Mouse (Mus musculus) heart, adult 8-10 months (tissue): ENCODE results near the gene Fam120b. TPM values are rescaled to one million over a fixed set of nuclear protein-coding genes. Genes with fewer than 3 reads are reported as not detected.

Experiments
- DNase-seq: peaks from one replicate; pipeline ENCODE4 v3.0.0; 2022; ENCODE audit warnings: low spot score
- total RNA-seq, 4 experiments: library from RNA; stranded (reverse); gene quantifications; 2 replicates each; pipeline ENCODE4 v1.2.4; 2022

Gene Fam120b
- total RNA-seq, 4 experiments from 2014 or later = 11.2 to 14.7 (median 14.2) TPM

GRCm38 (mm10) chr17:15379741-15380526 is 16.1 kb upstream of the Fam120b start:
- no peak for DNase-seq

DNA sequence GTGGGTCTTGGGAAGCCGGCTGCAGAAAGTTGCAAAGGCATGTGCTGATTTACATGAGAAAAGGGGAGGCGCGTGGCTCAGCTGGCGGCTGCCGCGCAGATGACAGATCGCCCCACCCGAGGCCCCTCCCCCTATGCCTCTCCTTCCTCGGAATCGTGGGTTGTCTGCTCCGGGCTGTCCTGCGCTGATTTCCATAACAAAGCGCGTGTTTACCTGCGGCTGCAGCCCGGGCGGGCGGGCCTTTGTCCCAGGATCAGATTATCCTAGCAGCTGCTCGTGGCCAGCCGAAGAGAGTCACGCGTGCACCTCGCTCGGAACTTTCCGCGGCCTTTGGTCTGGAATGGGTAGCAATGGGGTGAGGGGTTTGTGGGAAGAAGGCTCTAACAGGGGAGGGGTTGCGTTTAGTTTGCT is 15.4 kb upstream of the Fam120b start:
- no peak for DNase-seq

- DNase-seq = no peak
Measured at GRCm38 (mm10) chr17:15381092-15381860, 14.7 kb upstream of the Fam120b start.

DNA sequence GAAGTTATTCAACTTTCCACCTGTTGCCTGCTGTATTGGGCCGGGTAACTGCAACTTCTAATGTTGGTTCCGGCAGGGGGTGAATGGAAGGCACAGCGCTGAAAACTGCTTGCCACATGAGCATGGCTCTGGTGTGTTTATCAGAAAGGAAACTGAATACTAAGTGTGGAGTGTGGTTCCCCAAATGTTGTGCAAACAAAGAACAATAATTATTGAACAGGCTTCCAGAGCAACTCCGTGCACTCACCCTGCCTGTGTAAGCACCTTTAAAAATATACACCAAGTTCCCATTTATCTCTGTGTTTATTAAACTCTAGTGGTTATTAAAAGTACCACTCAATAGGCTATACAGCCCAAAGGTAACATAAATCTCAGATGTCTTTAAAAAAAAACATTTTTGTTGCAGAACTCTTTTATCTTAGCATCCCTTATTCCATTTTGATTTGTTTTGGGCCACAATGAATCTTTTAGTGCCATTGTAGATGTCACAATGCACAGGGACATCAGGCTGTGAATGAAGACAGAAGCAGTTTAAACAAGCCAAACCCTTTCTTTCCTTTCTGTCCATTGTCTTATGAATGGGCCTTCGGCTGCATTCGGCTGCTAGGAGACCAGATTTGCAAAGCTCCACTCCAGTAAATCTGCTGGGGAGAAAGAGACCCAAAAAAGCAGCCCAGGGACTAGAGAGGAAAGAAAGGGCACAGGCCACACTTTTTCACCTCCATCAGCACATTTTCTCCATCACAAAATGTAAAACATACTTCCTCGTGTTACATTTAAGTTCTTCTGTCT is 13.9 kb upstream of the Fam120b start:
- no peak for DNase-seq

- DNase-seq = no peak
Measured at GRCm38 (mm10) chr17:15383360-15383759, 12.6 kb upstream of the Fam120b start.

DNA sequence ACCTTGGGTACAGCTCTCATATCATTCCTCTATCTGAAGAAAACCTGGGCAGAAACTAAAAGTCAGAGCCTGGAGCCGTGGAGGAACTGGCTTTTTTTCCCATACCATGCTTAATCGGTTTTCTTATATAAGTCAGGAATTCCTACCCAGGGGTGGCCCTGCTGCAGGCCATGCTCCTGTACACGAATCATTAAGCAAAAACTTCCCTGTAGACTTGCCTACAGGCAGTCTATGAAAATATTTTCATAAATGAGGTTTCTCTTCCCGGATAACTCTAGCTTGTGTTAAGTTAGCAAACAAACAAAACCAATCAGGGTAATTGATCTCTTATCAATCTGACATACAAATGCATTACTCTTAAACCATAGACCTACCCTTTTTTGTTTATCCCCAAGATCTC is 7.1 kb upstream of the Fam120b start:
- no peak for DNase-seq

DNA sequence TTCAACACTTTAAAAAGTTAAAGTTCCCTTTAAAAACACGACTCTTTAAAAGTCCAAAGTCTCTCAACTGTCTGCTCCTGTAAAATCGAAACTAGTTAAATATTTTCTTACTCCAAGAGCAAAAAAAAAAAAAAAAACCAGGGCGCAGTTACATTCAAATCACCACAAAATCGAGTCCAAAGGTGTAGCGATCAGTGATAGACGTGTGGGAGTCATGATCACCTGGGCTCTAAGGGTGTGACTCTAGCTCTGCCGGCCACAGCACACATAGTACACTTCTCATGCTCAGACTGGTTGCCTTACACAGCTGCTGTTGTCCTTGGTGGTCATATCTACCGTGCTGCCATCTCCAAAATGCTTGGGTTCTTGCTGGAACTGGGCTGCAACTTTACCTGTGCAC is 6.6 kb upstream of the Fam120b start:
- DNase-seq = no peak

GRCm38 (mm10) chr17:15401716-15402115 is 5.7 kb downstream of the Fam120b start:
- DNase-seq = no peak

DNA sequence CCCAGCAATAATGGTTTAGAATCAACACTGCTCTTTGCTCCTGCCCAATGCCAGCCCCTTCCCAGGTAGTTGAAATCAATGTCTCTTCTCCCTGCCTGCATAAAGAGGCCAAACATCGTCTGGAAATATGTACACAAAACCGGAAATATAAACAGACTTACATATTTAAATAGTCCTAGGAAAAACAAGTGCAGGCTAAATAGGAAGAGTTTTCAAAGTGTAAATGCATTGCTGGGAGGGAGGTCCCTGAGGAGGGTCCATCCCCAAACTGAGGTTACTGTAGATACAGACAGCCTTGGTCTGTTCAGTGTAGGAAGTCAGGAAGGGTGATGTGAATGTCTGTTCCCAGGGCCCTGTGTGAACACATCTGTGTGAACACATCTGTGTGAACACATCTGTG is 10.6 kb downstream of the Fam120b start:
- DNase-seq = no peak

- DNase-seq = no peak
Measured at GRCm38 (mm10) chr17:15409261-15409660, 13.3 kb downstream of the Fam120b start.

DNA sequence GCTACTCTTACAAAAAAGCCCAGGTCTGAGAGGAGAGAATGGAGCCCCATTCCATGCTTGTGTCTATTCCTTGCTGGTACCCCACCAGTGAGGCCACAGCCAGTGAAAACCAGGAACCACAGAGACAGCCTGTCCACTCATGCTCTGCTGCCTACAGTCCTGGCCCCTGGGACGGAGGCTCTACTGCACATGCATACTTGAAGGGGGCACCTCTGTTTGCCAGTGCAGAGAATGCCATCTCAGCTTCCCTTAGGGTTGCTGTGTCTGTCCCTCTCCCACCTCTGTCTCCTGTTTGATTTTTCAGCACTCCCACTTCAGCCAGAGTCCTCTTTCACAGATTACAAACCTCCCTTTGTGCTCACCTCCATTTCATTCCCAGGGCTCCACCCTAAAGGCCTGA is 14.9 kb downstream of the Fam120b start:
- no peak for DNase-seq

DNA sequence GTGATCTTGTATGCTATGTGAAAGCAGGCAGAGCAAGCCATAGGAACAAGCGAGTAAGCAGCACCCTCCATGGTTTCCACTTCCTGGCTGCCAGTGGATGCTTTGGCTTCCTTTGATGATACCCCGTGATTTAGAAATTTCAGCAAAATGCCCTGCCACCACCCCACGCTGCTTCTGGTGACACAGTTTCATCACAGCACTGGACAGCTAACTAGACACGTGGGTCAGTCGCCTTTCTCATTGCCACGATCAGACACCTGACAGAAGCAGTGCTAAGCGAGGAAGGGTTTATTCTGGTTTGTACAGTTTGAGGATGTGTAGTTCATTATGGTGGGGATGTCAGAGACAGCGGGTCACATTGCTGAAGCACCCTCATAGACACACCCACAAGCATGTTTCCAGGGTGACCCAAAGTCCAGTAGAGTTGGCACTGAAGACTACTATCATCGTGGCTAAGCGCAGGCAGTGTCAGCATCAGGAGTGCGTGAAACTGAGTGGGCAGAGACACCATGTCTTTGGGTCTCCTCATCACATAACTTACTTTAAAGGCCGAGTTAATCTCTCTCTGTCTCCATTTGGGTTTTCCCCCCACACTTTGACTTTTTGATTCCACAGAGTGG is 20.7 kb downstream of the Fam120b start:
- no peak for DNase-seq

- no peak for DNase-seq
Measured at GRCm38 (mm10) chr17:15419534-15419933, 23.5 kb downstream of the Fam120b start.

GRCm38 (mm10) chr17:15420021-15420603 is 24.1 kb downstream of the Fam120b start:
- DNase-seq = no peak

GRCm38 (mm10) chr17:15421446-15421845 is 25.4 kb downstream of the Fam120b start:
- DNase-seq = no peak

- DNase-seq = no peak
Measured at GRCm38 (mm10) chr17:15422666-15423065, 26.7 kb downstream of the Fam120b start.

DNA sequence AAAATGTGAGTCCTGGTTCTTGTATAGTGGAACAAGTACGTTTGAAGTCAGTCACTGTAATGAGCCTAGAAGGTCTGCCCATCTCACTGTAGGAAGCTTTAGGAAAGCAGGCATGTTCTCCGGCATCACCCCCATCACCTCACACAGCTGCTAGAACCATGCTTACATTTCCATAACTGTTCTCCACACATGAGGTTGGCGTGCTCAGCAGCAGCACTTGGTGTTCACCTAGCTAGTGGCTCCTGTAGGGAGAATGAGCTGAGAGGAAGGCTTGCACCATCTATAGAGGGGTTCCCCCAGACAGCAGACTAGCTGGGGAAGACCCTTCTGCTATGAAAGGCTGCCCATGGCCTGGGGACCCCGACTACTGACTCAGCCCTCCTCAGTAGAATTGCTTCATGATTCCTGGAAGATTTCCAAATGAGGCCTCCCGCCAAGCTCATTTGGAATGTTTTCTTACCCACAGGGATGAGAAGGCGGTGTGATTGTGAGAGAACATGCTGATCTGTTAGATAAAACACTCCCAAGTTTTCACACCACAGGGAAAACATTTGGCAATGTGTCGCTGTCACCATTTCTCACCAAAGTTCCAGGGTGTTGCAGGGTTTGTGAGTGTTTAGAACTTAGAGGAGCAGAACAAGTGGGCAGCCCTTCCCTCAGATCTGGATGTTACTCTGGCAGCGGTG is 27.2 kb downstream of the Fam120b start:
- peak; percentile 57 for DNase-seq

DNA sequence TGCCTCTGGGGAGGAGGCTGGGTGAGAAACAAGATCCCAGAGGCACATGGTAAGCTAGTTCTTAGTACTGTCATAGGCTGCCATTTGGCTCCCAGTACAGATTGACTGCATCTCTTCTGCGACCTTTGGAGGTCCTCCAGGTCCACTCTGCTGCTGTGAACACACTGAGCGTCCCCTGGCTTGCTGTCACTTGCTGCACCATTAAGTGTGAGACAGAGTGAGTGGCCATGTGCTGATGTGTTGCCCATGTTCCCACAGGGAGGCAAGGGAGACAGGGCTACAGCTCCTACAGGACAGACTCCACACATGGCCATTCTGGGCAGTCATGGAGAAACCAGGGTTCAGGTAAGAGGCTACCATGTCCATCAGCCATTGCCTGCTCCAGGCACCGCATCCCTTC is 29.9 kb downstream of the Fam120b start:
- peak; percentile 36 for DNase-seq

DNA sequence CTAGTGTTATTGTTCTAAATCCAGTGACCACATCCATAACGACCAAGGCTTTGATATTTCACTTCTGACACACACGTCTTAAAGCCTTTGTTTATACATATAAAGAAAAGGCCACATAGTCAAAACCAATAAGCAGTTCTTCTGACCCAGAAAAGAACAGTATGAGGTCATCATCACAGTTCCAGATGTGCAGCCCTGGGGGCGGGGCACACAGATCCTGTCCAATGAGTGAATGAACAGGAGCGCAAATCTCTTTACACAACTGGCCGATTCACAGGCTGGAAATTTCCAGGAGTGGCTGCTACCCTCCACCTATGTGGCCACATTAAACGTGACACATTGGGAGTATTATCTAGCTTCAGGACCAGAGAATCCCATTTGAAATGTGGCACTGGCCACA is 33.4 kb downstream of the Fam120b start:
- no peak for DNase-seq

DNA sequence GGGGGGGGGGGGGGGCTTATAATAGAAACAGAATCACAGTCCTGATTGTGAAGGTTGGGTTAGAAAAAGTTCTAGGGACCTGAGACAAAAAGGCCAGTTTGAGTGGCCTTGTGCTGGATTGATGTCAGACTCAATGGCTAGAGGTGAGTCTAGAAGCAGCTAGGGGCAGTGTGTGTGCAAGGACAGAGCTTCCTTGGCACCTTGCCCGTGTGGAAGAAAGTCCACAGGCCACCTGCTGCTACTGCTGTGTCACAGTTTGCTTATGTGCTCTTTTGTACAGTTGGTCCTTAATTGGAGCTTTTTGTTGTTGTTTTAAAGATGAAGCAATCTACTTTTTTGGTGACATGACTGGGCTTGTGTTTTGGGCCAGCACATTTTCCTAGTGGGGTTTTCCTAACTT is 33.9 kb downstream of the Fam120b start:
- no peak for DNase-seq

- no peak for DNase-seq
Measured at GRCm38 (mm10) chr17:15431021-15431514, 35.1 kb downstream of the Fam120b start.
